Mouse (Mus musculus): ENCODE measurements at regions not wholly inside any gene's neighbourhood (a gene's known extent, or its start where the extent isn't known, plus 50 kb on each side); places are given as distances from the start of the nearest gene placed in this dataset.

- no peak for DNase-seq (ENCODE audit: low read depth, low spot score)
Observed at GRCm38 (mm10) chr9:74342176-74342575, 232.0 kb downstream of the Wdr72 start.

- no peak for DNase-seq (ENCODE audit: low read depth, low spot score)
Observed at GRCm38 (mm10) chr9:74345027-74345426, 234.9 kb downstream of the Wdr72 start.

GRCm38 (mm10) chr9:74348776-74349175, 238.6 kb downstream of the Wdr72 start:
- peak; percentile 43 for DNase-seq (ENCODE audit: low read depth, low spot score)

- DNase-seq (ENCODE audit: low read depth, low spot score) = peak; percentile 13
Observed at GRCm38 (mm10) chr9:74365930-74366438, 255.8 kb downstream of the Wdr72 start.

- no peak for DNase-seq (ENCODE audit: low read depth, low spot score)
Observed at GRCm38 (mm10) chr9:74376191-74376590, 266.0 kb downstream of the Wdr72 start.

GRCm38 (mm10) chr9:74377204-74377603, 267.0 kb downstream of the Wdr72 start:
- DNase-seq (ENCODE audit: low read depth, low spot score) = no peak

GRCm38 (mm10) chr9:74384206-74384896, 274.2 kb downstream of the Wdr72 start:
- no peak for DNase-seq (ENCODE audit: low read depth, low spot score)

- no peak for DNase-seq (ENCODE audit: low read depth, low spot score)
Observed at GRCm38 (mm10) chr9:74425594-74425993, 315.4 kb downstream of the Wdr72 start.

GRCm38 (mm10) chr9:74449981-74450380, 339.8 kb downstream of the Wdr72 start:
- no peak for DNase-seq (ENCODE audit: low read depth, low spot score)

GRCm38 (mm10) chr9:74461084-74461483, 350.9 kb downstream of the Wdr72 start:
- DNase-seq (ENCODE audit: low read depth, low spot score) = no peak

GRCm38 (mm10) chr9:74476830-74477229, 366.7 kb downstream of the Wdr72 start:
- no peak for DNase-seq (ENCODE audit: low read depth, low spot score)

- DNase-seq (ENCODE audit: low read depth, low spot score) = peak; percentile 17
Observed at GRCm38 (mm10) chr9:74479273-74479672, 369.1 kb downstream of the Wdr72 start.

GRCm38 (mm10) chr9:74513887-74514286, 347.8 kb upstream of the Onecut1 start:
- no peak for DNase-seq (ENCODE audit: low read depth, low spot score)

- no peak for DNase-seq (ENCODE audit: low read depth, low spot score)
Observed at GRCm38 (mm10) chr9:74528550-74528949, 333.2 kb upstream of the Onecut1 start.

- peak; percentile 63 for DNase-seq (ENCODE audit: low read depth, low spot score)
Observed at GRCm38 (mm10) chr9:74530317-74530716, 331.4 kb upstream of the Onecut1 start.

GRCm38 (mm10) chr9:74530748-74531147, 331.0 kb upstream of the Onecut1 start:
- no peak for DNase-seq (ENCODE audit: low read depth, low spot score)

GRCm38 (mm10) chr9:74531986-74532385, 329.7 kb upstream of the Onecut1 start:
- no peak for DNase-seq (ENCODE audit: low read depth, low spot score)

- peak; percentile 61 for DNase-seq (ENCODE audit: low read depth, low spot score)
Observed at GRCm38 (mm10) chr9:74534976-74535375, 326.7 kb upstream of the Onecut1 start.

GRCm38 (mm10) chr9:74556116-74556515, 305.6 kb upstream of the Onecut1 start:
- no peak for DNase-seq (ENCODE audit: low read depth, low spot score)

- no peak for DNase-seq (ENCODE audit: low read depth, low spot score)
Observed at GRCm38 (mm10) chr9:74592757-74593156, 269.0 kb upstream of the Onecut1 start.

GRCm38 (mm10) chr9:74593970-74594369, 267.8 kb upstream of the Onecut1 start:
- no peak for DNase-seq (ENCODE audit: low read depth, low spot score)

- no peak for DNase-seq (ENCODE audit: low read depth, low spot score)
Observed at GRCm38 (mm10) chr9:74604415-74604814, 257.3 kb upstream of the Onecut1 start.

- DNase-seq (ENCODE audit: low read depth, low spot score) = no peak
Observed at GRCm38 (mm10) chr9:74621957-74622356, 239.8 kb upstream of the Onecut1 start.

GRCm38 (mm10) chr9:74645394-74645793, 216.3 kb upstream of the Onecut1 start:
- DNase-seq (ENCODE audit: low read depth, low spot score) = no peak

Data from mesoderm, embryonic 11.5 days (tissue).